Mouse (Mus musculus) intestine, embryonic 14.5 days (tissue): ENCODE results near the gene Slc6a11. TPM values are rescaled to one million over a fixed set of nuclear protein-coding genes. Genes with fewer than 3 reads are reported as not detected.
A peak's percentile ranks its signal among the peaks of the same experiment; 100 is the strongest.

Source experiments
- ATAC-seq: fragments of 200-750 bp; cut with Nextera tagmentation; replicated peaks from 2 replicates; pipeline ENCODE4 v1.8.0; 2017; ENCODE audit warnings: low read depth, moderate number of reproducible peaks, moderate TSS enrichment, moderate library complexity; ENCODE audit not compliant: low FRiP score, low TSS enrichment
- DNase-seq: peaks from one replicate; pipeline ENCODE4 v3.0.0-alpha.2; 2018; ENCODE audit warnings: low spot score
- H3K27ac ChIP-seq: fragments of 300-500 bp; sonication (generic); 2 replicates; pipeline ENCODE4 v1.5.1; 2014; ENCODE audit warnings: low read depth, mild to moderate bottlenecking, control low read depth
- H3K27me3 ChIP-seq: fragments of 300-500 bp; sonication (generic); replicated peaks from 2 replicates; pipeline ENCODE4 v1.6.1; 2014; ENCODE audit warnings: low read length, control low read depth; ENCODE audit not compliant: control insufficient read depth, insufficient read depth
- H3K36me3 ChIP-seq: fragments of 300-500 bp; sonication (generic); 2 replicates; pipeline ENCODE4 v1.6.1; 2014; ENCODE audit warnings: low read length, control low read depth; ENCODE audit not compliant: control insufficient read depth, insufficient read depth
- H3K4me1 ChIP-seq: fragments of 300-500 bp; sonication (generic); replicated peaks from 2 replicates; pipeline ENCODE4 v1.6.1; 2014; ENCODE audit warnings: low read length, control low read depth, mixed read lengths; ENCODE audit not compliant: control insufficient read depth, insufficient read depth
- H3K4me2 ChIP-seq: fragments of 300-500 bp; sonication (generic); 2 replicates; pipeline ENCODE4 v1.6.1; 2014; ENCODE audit warnings: low read length
- H3K4me3 ChIP-seq: fragments of 300-500 bp; sonication (generic); 2 replicates; pipeline ENCODE4 v1.5.1; 2014; ENCODE audit warnings: low read depth, low read length, control low read depth, mixed read lengths
- H3K9ac ChIP-seq: fragments of 300-500 bp; sonication (generic); 2 replicates; pipeline ENCODE4 v1.6.1; 2014; ENCODE audit warnings: mild to moderate bottlenecking, low read length
- H3K9me3 ChIP-seq: fragments of 300-500 bp; sonication (generic); 2 replicates; pipeline ENCODE4 v1.6.1; 2016; ENCODE audit warnings: low read length, control low read depth; ENCODE audit not compliant: control insufficient read depth
- WGBS: fragments of 180-500 bp; shearing (Covaris S2); extraction: QIAGEN DNeasy Blood & Tissue Kit; methylation state at CpG from one replicate; pipeline ENCODE4 v1.1.7; 2014; 5-methylcytosine and 5-hydroxymethylcytosine counted together
- polyA plus RNA-seq: library from polyadenylated mRNA; unstranded; fragments of >200 nt; fragmentation: Nextera tagmentation; extraction: Ambion mirVana; gene quantifications from 2 replicates; pipeline ENCODE4 v1.2.1, GENCODE M21; 2014

Slc6a11 gene
- polyA plus RNA-seq, 1 experiment from 2014 or later, result 0.08 TPM

- peak; percentile 91 for ATAC-seq
- no peak within 1 kb of the TSS for H3K27ac ChIP-seq
- peaks cover 64% of the 10 kb centered on the region for H3K27me3 ChIP-seq
- H3K9ac ChIP-seq, result no peak within 1 kb of the TSS
- peak within 1 kb of the TSS; percentile 16 for H3K4me2 ChIP-seq
- 3% methylated on average over 43 of the region's 51 CpGs for WGBS
- DNase-seq, result peak; percentile 80
- H3K36me3 ChIP-seq, result no peaks in the 10 kb centered on the region
- no peaks in the 10 kb centered on the region for H3K9me3 ChIP-seq
- no peak within 1 kb of the TSS for H3K4me3 ChIP-seq
- no peaks in the 10 kb centered on the region for H3K4me1 ChIP-seq
These were observed 151.6 kb downstream of the Slc6a11 start, which contains the start of gene Slc6a1 for GRCm38 (mm10) chr6:114282469-114283277. Gene Slc6a1 (plus strand): TSS chr6:114282635.

- DNase-seq (no peak), ATAC-seq (no peak)
- Histone ChIP-seq H3K27ac (no peak overlapping the region), H3K9ac (no peak overlapping the region), H3K4me1 (no peaks in the 10 kb centered on the region), H3K27me3 (peaks cover 67% of the 10 kb centered on the region), H3K4me3 (no peak overlapping the region), H3K9me3 (no peaks in the 10 kb centered on the region), H3K36me3 (no peaks in the 10 kb centered on the region), H3K4me2 (no peak overlapping the region)
- WGBS, result 13% methylated on average over 8 of the region's 8 CpGs
These were observed 152.3 kb downstream of the Slc6a11 start for GRCm38 (mm10) chr6:114283278-114283770.

- peaks cover 67% of the 10 kb centered on the region for H3K27me3 ChIP-seq
- no peak overlapping the region for H3K4me2 ChIP-seq
- H3K36me3 ChIP-seq, result no peaks in the 10 kb centered on the region
- no peak overlapping the region for H3K27ac ChIP-seq
- no peak overlapping the region for H3K4me3 ChIP-seq
- ATAC-seq, result no peak
- no peak overlapping the region for H3K9ac ChIP-seq
- DNase-seq, result no peak
- no peaks in the 10 kb centered on the region for H3K9me3 ChIP-seq
- WGBS, result 49% methylated on average over 10 of the region's 10 CpGs
- H3K4me1 ChIP-seq, result no peaks in the 10 kb centered on the region
These were observed 153.1 kb downstream of the Slc6a11 start for GRCm38 (mm10) chr6:114283927-114284703.

- 23% methylated on average over 4 of the region's 4 CpGs for WGBS
- no peaks in the 10 kb centered on the region for H3K36me3 ChIP-seq
- DNase-seq (no peak), ATAC-seq (no peak)
- H3K4me1 ChIP-seq, result no peaks in the 10 kb centered on the region
- no peaks in the 10 kb centered on the region for H3K9me3 ChIP-seq
- H3K27ac ChIP-seq, result no peak overlapping the region
- no peak overlapping the region for H3K4me2 ChIP-seq
- no peak overlapping the region for H3K4me3 ChIP-seq
- peaks cover 67% of the 10 kb centered on the region for H3K27me3 ChIP-seq
- no peak overlapping the region for H3K9ac ChIP-seq
These were observed 154.4 kb downstream of the Slc6a11 start for GRCm38 (mm10) chr6:114285424-114285823.

GRCm38 (mm10) chr6:114289106-114289505 lies 158.1 kb downstream of the Slc6a11 start:
- no peak for DNase-seq
- Histone ChIP-seq H3K27ac (no peak overlapping the region), H3K27me3 (peaks cover 38% of the 10 kb centered on the region), H3K4me2 (no peak overlapping the region), H3K9ac (no peak overlapping the region), H3K9me3 (no peaks in the 10 kb centered on the region), H3K4me3 (no peak overlapping the region), H3K4me1 (no peaks in the 10 kb centered on the region), H3K36me3 (no peaks in the 10 kb centered on the region)
- 44% methylated on average over 7 of the region's 7 CpGs for WGBS
- ATAC-seq, result no peak

GRCm38 (mm10) chr6:114290184-114290583 lies 159.1 kb downstream of the Slc6a11 start:
- Histone ChIP-seq H3K27ac (no peak overlapping the region), H3K36me3 (no peaks in the 10 kb centered on the region), H3K9me3 (no peaks in the 10 kb centered on the region), H3K4me2 (no peak overlapping the region), H3K27me3 (peaks cover 27% of the 10 kb centered on the region), H3K4me3 (no peak overlapping the region), H3K9ac (no peak overlapping the region), H3K4me1 (no peaks in the 10 kb centered on the region)
- ATAC-seq (no peak), DNase-seq (no peak)
- WGBS, result 52% methylated on average over 8 of the region's 8 CpGs

- Histone ChIP-seq H3K27ac (no peak overlapping the region), H3K9me3 (no peaks in the 10 kb centered on the region), H3K27me3 (peaks cover 20% of the 10 kb centered on the region), H3K36me3 (no peaks in the 10 kb centered on the region), H3K9ac (no peak overlapping the region), H3K4me2 (no peak overlapping the region), H3K4me1 (no peaks in the 10 kb centered on the region), H3K4me3 (no peak overlapping the region)
- WGBS, result 58% methylated on average over 4 of the region's 4 CpGs
- DNase-seq, result no peak
- ATAC-seq, result no peak
These were observed 159.9 kb downstream of the Slc6a11 start for GRCm38 (mm10) chr6:114290929-114291328.

GRCm38 (mm10) chr6:114291396-114291795 lies 160.4 kb downstream of the Slc6a11 start:
- ATAC-seq (no peak), DNase-seq (no peak)
- peaks cover 15% of the 10 kb centered on the region for H3K27me3 ChIP-seq
- 54% methylated on average over 5 of the region's 5 CpGs for WGBS
- no peak overlapping the region for H3K4me2 ChIP-seq
- H3K9me3 ChIP-seq, result no peaks in the 10 kb centered on the region
- no peak overlapping the region for H3K9ac ChIP-seq
- H3K4me3 ChIP-seq, result no peak overlapping the region
- no peaks in the 10 kb centered on the region for H3K4me1 ChIP-seq
- H3K36me3 ChIP-seq, result no peaks in the 10 kb centered on the region
- H3K27ac ChIP-seq, result no peak overlapping the region
